ENCODE assay signal across 7 mouse cellular contexts in the genomic region with DNA sequence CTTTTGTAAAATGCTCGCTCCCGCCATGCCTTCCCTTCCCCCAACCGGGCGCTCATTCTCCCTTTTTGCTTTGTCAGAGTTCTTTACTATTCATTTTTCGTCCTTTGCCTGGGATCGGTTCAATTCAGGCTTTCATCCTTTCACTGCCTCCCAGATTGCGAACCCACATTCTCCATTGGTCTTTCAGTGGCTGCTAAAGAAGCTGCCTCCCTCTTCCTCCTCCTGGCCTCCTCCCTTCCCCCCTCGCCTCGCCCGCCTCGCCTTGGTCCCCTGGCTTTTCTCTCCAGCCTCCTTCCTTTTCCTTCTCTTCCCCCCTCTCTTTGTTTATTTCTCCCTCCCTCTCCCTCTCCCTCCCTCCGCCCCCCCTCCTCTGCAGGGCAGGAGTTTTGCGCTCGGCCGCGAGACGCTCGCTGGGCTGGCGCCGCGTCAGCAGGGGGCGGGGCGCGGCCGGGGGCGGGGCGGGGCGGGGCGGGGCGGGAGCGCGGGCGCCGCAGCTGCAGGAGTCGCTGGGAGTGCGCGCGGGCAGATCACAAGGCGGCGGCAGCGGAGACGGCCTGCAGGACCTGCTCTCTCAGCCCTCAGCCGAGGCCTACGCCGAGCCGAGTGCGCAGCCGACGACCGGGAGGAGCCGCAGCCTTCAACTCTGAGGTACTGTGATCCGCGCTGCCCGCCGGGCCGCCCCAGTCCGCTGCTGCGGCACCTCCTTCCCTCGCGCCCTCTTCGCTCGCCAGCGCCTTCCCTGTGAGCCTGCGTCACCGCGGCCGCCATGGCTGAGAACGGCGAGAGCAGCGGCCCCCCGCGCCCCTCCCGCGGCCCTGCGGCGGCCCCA. TPM values are rescaled to one million over a fixed set of nuclear protein-coding genes. Genes with fewer than 3 reads are reported as not detected.
DNase-seq lines count a peak whose midpoint lies in the region; ATAC-seq lines count a peak whose summit lies in the region.

A gene (plus strand): TSS at position 540 of the 829 bp plus-strand sequence.

- no peaks in the 10 kb centered on the region for H3K36me3 ChIP-seq in embryonic facial prominence, embryonic 12.5 days
- H3K36me3 ChIP-seq in limb, embryonic 10.5 days: 0 out of 2 replicates have a peak, but pooled peaks cover 11% of the 10 kb centered on the region
- H3K36me3 ChIP-seq in midbrain, embryonic 12.5 days: peaks cover 4% of the 10 kb centered on the region; the same call in 1 of the 2 replicates

- WGBS in embryonic facial prominence, embryonic 12.5 days: 11% methylated on average over 53 of the region's 76 CpGs
- 21% methylated on average over 75 of the region's 76 CpGs for WGBS in limb, embryonic 10.5 days
- 17% methylated on average over 45 of the region's 76 CpGs for WGBS in midbrain, embryonic 12.5 days

- no peaks in the 10 kb centered on the region for H3K9me3 ChIP-seq in embryonic facial prominence, embryonic 12.5 days
- H3K9me3 ChIP-seq in limb, embryonic 10.5 days (replicated peaks): no peaks in the 10 kb centered on the region
- H3K9me3 ChIP-seq in midbrain, embryonic 12.5 days: no peaks in the 10 kb centered on the region

- peak; percentile 82 for DNase-seq in adrenal gland, postnatal 25 days
- DNase-seq in heart, adult 11 months: peak; percentile 99
- peak; percentile 80 for DNase-seq in kidney, adult 18-20 months
- DNase-seq in limb, embryonic 10.5 days (ENCODE audit: low spot score): peak; percentile 82
- DNase-seq in skeletal muscle tissue, adult 2 months (ENCODE audit: low read depth, low spot score): peak; percentile 54

- H3K4me1 ChIP-seq in embryonic facial prominence, embryonic 12.5 days: no peaks in the 10 kb centered on the region
- peaks cover 2% of the 10 kb centered on the region; the same call in 1 of the 2 replicates for H3K4me1 ChIP-seq in limb, embryonic 10.5 days
- H3K4me1 ChIP-seq in midbrain, embryonic 12.5 days: 0 out of 2 replicates have a peak, but pooled peaks cover under 1% of the 10 kb centered on the region

- no peaks in the 10 kb centered on the region for H3K27me3 ChIP-seq in embryonic facial prominence, embryonic 12.5 days
- peaks cover 13% of the 10 kb centered on the region for H3K27me3 ChIP-seq in limb, embryonic 10.5 days (ENCODE audit: low read depth, poor library complexity, severe bottlenecking)
- no peaks in the 10 kb centered on the region for H3K27me3 ChIP-seq in midbrain, embryonic 12.5 days

- H3K4me3 ChIP-seq in embryonic facial prominence, embryonic 12.5 days: peak within 1 kb of the TSS; percentile 58
- peak within 1 kb of the TSS; percentile 68 for H3K4me3 ChIP-seq in limb, embryonic 10.5 days
- peak within 1 kb of the TSS; percentile 66 for H3K4me3 ChIP-seq in midbrain, embryonic 12.5 days

- H3K27ac ChIP-seq in embryonic facial prominence, embryonic 12.5 days: peak within 1 kb of the TSS; percentile 96
- peak within 1 kb of the TSS; percentile 94 for H3K27ac ChIP-seq in limb, embryonic 10.5 days
- peak within 1 kb of the TSS; percentile 96 for H3K27ac ChIP-seq in midbrain, embryonic 12.5 days (replicated peaks)

- H3K4me2 ChIP-seq in embryonic facial prominence, embryonic 12.5 days (replicated peaks): peak within 1 kb of the TSS; percentile 74
- H3K4me2 ChIP-seq in midbrain, embryonic 12.5 days (replicated peaks): peak within 1 kb of the TSS; percentile 65

- ATAC-seq in embryonic facial prominence, embryonic 12.5 days (ENCODE audit: insufficient number of reproducible peaks, insufficient read depth, low FRiP score, low TSS enrichment): peak; percentile 95
- peak; percentile 94 for ATAC-seq in midbrain, embryonic 12.5 days (ENCODE audit: low FRiP score, low read depth)

- peak within 1 kb of the TSS; percentile 82 for H3K9ac ChIP-seq in embryonic facial prominence, embryonic 12.5 days
- peak within 1 kb of the TSS; percentile 89 for H3K9ac ChIP-seq in midbrain, embryonic 12.5 days (replicated peaks)

RNA-seq across cellular contexts. Expression of the gene that starts here (rescaled TPM):
- 73.1 and 77.1 TPM in 2 replicates for total RNA-seq in adrenal gland, postnatal 25 days (2021)
- 29.3 and 31.0 TPM in 2 replicates for polyA plus RNA-seq in embryonic facial prominence, embryonic 12.5 days (2016; fragmentation: Nextera tagmentation; extraction: Ambion mirVana)
- 33.9 and 35.0 TPM in 2 replicates for polyA plus RNA-seq in limb, embryonic 10.5 days (2016; fragmentation: Nextera tagmentation; extraction: Ambion mirVana)
- polyA plus RNA-seq in midbrain, embryonic 12.5 days (2016; fragmentation: Nextera tagmentation; extraction: Ambion mirVana): 58.8 and 68.6 TPM in 2 replicates

Comparison
In these comparisons a context has a peak if more than half of its experiments do, and no peak if none do; other contexts are left out.
1. Peak in every context shown above with its lines: DNase-seq, ATAC-seq, H3K4me3 ChIP-seq and H3K27ac ChIP-seq.